Mouse (Mus musculus): Measurements from ENCODE around the gene R3hdm2. TPM values are rescaled to one million over a fixed set of nuclear protein-coding genes. Genes with fewer than 3 reads are reported as not detected.

Gene R3hdm2
- polyA plus RNA-seq, 1 experiment from 2014 or later = 40.7 TPM

DNA sequence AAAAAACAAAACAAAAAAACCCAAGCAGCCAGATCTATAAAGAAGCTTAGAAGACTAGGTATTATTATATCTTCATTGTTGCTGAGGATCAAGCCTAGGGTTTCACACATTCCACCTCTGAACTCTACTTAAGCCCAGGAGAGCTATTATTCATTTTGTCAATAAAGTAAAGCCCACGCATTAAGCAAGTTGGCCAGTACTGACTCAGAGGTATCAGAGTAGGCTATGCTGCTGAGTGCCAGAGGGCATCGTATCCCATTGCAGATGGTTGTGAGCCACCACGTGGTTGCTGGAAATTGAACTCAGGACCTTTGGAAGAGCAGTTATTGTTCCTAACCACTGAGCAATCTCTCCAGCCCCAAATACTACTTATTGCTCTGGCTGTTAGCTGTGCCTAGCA is 163.8 kb downstream of the R3hdm2 start:
- Histone ChIP-seq H3K27ac (replicated peaks) (no peak overlapping the region), H3K4me1 (peaks cover 3% of the 10 kb centered on the region; the same call in 1 of the 2 replicates), H3K4me3 (no peak overlapping the region), H3K36me3 (peaks cover 96% of the 10 kb centered on the region), H3K27me3 (0 out of 2 replicates have a peak, but pooled peaks cover 8% of the 10 kb centered on the region), H3K9ac (replicated peaks) (no peak overlapping the region), H3K4me2 (replicated peaks) (no peak overlapping the region), H3K9me3 (no peaks in the 10 kb centered on the region)
- 85% methylated on average over 3 of the region's 3 CpGs for WGBS
- no peak for ATAC-seq (ENCODE audit: low FRiP score, low read depth)

DNA sequence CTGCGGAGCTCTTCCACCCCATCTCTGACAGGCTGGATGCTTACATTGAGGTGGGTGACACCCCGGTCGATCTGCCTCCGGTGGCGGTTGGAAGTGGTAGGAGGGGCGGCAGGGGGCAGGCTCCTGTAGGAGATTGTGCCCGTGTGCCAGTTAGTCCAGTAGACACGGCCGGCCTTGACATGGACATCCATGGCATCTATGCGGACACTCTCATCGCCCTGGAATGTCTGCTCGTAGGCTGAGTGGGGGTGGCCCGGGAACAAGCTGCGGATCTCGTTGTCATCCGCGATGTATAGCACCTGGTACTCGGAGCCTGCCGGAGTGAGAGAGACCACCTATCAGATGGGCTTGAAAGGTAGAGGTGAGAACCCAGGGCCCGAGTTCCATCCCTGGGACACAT is 164.2 kb downstream of the R3hdm2 start:
- peaks cover 3% of the 10 kb centered on the region; the same call in 1 of the 2 replicates for H3K4me1 ChIP-seq
- H3K27ac ChIP-seq (replicated peaks) = no peak overlapping the region
- H3K4me3 ChIP-seq = no peak overlapping the region
- H3K27me3 ChIP-seq = 0 out of 2 replicates have a peak, but pooled peaks cover 7% of the 10 kb centered on the region
- ATAC-seq (ENCODE audit: low FRiP score, low read depth) = no peak
- WGBS = 95% methylated on average over 20 of the region's 20 CpGs
- peaks cover 96% of the 10 kb centered on the region for H3K36me3 ChIP-seq
- no peak overlapping the region for H3K9ac ChIP-seq (replicated peaks)
- H3K9me3 ChIP-seq = no peaks in the 10 kb centered on the region
- no peak overlapping the region for H3K4me2 ChIP-seq (replicated peaks)

DNA sequence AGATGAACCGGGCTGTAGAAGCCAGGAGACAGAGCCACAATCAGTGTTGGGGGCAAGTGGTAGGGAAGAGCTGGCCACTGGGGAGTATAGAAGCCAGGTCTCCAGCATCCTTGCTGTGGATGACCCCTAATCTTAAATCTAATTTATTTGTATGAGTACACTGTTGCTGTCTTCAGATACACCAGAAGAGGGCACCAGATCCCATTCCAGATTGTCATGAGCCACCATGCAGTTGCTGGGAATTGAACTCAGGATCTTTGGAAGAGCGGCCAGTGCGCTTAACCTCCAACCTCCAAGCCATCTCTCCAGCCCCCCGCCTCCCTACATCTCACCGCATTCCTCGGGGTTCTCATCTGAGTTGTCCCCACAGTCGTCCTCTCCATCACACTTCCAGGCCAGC is 166.4 kb downstream of the R3hdm2 start:
- H3K27me3 ChIP-seq = no peaks in the 10 kb centered on the region
- H3K27ac ChIP-seq (replicated peaks) = no peak overlapping the region
- H3K4me3 ChIP-seq = no peak overlapping the region
- no peak overlapping the region for H3K9ac ChIP-seq (replicated peaks)
- no peak overlapping the region for H3K4me2 ChIP-seq (replicated peaks)
- no peak for ATAC-seq (ENCODE audit: low FRiP score, low read depth)
- H3K36me3 ChIP-seq = peaks cover 96% of the 10 kb centered on the region
- whole genome bisulfite sequencing = 90% methylated on average over 7 of the region's 7 CpGs
- no peaks in the 10 kb centered on the region for H3K9me3 ChIP-seq
- H3K4me1 ChIP-seq = peaks cover 3% of the 10 kb centered on the region; the same call in 1 of the 2 replicates

DNA sequence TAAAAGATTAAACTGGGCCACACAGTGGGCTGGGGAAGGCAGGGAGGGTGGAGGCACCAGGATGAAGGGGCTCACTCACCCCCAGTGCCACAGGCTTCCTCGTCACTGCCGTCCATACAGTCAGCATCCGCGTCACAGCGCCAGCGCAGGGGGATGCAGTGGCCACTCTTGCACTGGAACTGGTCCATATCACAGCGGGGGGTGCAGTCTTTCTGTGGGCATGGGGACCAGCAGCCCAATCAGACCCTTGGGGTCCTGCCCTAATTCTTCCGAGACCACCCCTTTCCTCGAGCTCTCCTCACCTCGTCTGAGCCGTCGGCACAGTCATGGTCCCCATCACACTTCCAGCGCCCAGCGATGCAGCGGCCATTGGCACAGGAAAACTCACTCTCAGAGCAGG is 168.1 kb downstream of the R3hdm2 start:
- H3K27me3 ChIP-seq = no peaks in the 10 kb centered on the region
- H3K9me3 ChIP-seq = no peaks in the 10 kb centered on the region
- H3K4me2 ChIP-seq (replicated peaks) = no peak overlapping the region
- H3K4me1 ChIP-seq = no peaks in the 10 kb centered on the region
- H3K9ac ChIP-seq (replicated peaks) = no peak overlapping the region
- no peak overlapping the region for H3K27ac ChIP-seq (replicated peaks)
- H3K36me3 ChIP-seq = peaks cover 96% of the 10 kb centered on the region
- 95% methylated on average over 15 of the region's 15 CpGs for WGBS
- ATAC-seq (ENCODE audit: low FRiP score, low read depth) = no peak
- H3K4me3 ChIP-seq = no peak overlapping the region

Other genes with a start within 250 kb of the R3hdm2 start
- gene B4galnt1, start 215.1 kb upstream of the R3hdm2 start, polyA plus RNA-seq (2016; fragmentation: Nextera tagmentation; extraction: Ambion mirVana) = 15.2 and 17.7 TPM in 2 replicates
- 0.89 and 1.1 TPM in 2 replicates for gene Slc26a10, start 199.7 kb upstream of the R3hdm2 start, polyA plus RNA-seq (2016; fragmentation: Nextera tagmentation; extraction: Ambion mirVana)
- 39.6 and 46.1 TPM in 2 replicates for gene Arhgef25, start 190.2 kb upstream of the R3hdm2 start, polyA plus RNA-seq (2016; fragmentation: Nextera tagmentation; extraction: Ambion mirVana)
- 204 and 205 TPM in 2 replicates for gene Dtx3, start 184.6 kb upstream of the R3hdm2 start, polyA plus RNA-seq (2016; fragmentation: Nextera tagmentation; extraction: Ambion mirVana)
- gene Pip4k2c, start 168.7 kb upstream of the R3hdm2 start, polyA plus RNA-seq (2016; fragmentation: Nextera tagmentation; extraction: Ambion mirVana) = 17.0 and 18.1 TPM in 2 replicates
- 53.9 and 61.6 TPM in 2 replicates for gene Kif5a, start 117.0 kb upstream of the R3hdm2 start, polyA plus RNA-seq (2016; fragmentation: Nextera tagmentation; extraction: Ambion mirVana)
- 245 and 250 TPM in 2 replicates for gene Dctn2, start 114.0 kb upstream of the R3hdm2 start, polyA plus RNA-seq (2016; fragmentation: Nextera tagmentation; extraction: Ambion mirVana)
- 20.3 and 21.7 TPM in 2 replicates for gene Mbd6, start 91.3 kb upstream of the R3hdm2 start, polyA plus RNA-seq (2016; fragmentation: Nextera tagmentation; extraction: Ambion mirVana)
- 156 and 166 TPM in 2 replicates for gene Mars, start 68.5 kb upstream of the R3hdm2 start, polyA plus RNA-seq (2016; fragmentation: Nextera tagmentation; extraction: Ambion mirVana)
- 0.86 and 1.1 TPM in 2 replicates for gene Arhgap9, start 58.4 kb upstream of the R3hdm2 start, polyA plus RNA-seq (2016; fragmentation: Nextera tagmentation; extraction: Ambion mirVana)
- 3.7 and 4.1 TPM in 2 replicates for gene Gli1, start 38.4 kb upstream of the R3hdm2 start, polyA plus RNA-seq (2016; fragmentation: Nextera tagmentation; extraction: Ambion mirVana)
- not detected in 2 replicates for gene Inhbe, start 25.9 kb upstream of the R3hdm2 start, polyA plus RNA-seq (2016; fragmentation: Nextera tagmentation; extraction: Ambion mirVana)
- not detected in 2 replicates for gene Inhbc, start 9.9 kb upstream of the R3hdm2 start, polyA plus RNA-seq (2016; fragmentation: Nextera tagmentation; extraction: Ambion mirVana)
- 0.89 and 1.6 TPM in 2 replicates for gene Stac3, start 121.4 kb downstream of the R3hdm2 start, polyA plus RNA-seq (2016; fragmentation: Nextera tagmentation; extraction: Ambion mirVana)
- 7.0 and 7.6 TPM in 2 replicates for gene Ndufa4l2, start 134.6 kb downstream of the R3hdm2 start, polyA plus RNA-seq (2016; fragmentation: Nextera tagmentation; extraction: Ambion mirVana)
- 75.1 and 77.8 TPM in 2 replicates for gene Shmt2, start 142.1 kb downstream of the R3hdm2 start, polyA plus RNA-seq (2016; fragmentation: Nextera tagmentation; extraction: Ambion mirVana)
- gene Nxph4, start 154.2 kb downstream of the R3hdm2 start, polyA plus RNA-seq (2016; fragmentation: Nextera tagmentation; extraction: Ambion mirVana) = 55.9 and 58.2 TPM in 2 replicates
- 94.0 and 98.1 TPM in 2 replicates for gene Lrp1, start 240.8 kb downstream of the R3hdm2 start, polyA plus RNA-seq (2016; fragmentation: Nextera tagmentation; extraction: Ambion mirVana)